Mouse (Mus musculus): ENCODE results near the gene Cd209b.

Gene Cd209b

DNA sequence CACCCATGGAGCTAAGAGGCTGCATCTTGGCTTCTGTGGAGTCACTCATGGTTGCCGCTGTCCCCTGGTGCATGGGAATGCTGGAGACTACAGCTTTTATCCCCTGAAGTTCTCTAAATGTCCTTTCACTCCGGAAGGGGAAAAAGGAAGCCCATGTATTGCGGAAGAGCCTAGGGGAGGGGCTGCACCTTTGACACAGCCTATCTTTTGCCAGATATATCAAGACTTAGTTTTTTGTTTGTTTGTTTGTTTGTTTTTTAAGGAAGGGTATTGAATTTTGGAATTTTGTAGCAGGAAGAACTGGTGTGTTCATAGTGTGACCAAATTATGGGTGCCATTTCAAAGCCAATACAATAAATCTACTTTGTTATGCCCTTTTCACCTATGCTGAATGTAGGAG, at the start of gene Cd209b:
TSS of gene Cd209b (minus strand) at position 101 of the 400 bp plus-strand sequence.
- DNase-seq (ENCODE audit: low spot score), result no peak

DNA sequence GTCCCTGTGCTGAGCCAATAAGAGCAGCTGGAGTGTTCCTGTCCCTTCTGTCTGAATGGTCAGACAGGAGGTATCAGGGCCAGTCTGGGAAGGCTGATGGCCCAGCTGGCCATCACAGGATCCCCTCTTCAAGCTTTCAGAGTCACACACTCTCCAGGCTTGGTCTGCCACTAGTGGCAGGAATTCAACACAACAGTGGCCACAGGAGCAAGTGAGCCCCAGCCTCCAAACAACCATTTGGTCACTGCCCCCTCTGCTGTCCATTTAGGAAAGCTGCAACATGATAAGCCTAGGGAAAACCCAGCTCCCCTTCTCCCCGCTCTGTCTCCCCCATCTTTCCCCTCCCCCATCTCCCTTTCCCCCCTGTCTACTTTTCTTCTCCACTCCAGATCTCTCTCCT, 29.4 kb upstream of the Cd209b start:
- DNase-seq (ENCODE audit: low spot score), result no peak

DNA sequence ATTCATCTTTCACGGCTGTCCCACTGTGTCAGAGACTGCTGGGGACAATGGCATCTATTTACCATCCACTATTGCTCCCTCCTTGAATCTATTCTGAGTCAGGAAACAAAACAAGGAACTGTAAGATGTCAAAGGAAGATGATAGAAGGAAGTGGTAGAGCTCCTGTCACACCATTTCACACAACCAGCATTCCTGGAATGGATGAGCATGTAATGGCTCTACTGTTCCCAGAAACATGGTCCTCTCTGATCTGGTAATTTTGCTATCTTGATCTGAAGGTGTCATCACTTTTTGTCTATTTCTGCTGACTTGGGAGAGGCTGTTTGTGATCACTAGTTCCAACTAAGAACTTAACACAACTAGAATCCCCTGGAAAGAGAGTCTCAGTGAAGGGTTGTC, 28.0 kb upstream of the Cd209b start, which contains the start of gene Cd209c:
TSS of gene Cd209c (minus strand) at position 101 of the 400 bp plus-strand sequence.
- DNase-seq (ENCODE audit: low spot score), result no peak

DNA sequence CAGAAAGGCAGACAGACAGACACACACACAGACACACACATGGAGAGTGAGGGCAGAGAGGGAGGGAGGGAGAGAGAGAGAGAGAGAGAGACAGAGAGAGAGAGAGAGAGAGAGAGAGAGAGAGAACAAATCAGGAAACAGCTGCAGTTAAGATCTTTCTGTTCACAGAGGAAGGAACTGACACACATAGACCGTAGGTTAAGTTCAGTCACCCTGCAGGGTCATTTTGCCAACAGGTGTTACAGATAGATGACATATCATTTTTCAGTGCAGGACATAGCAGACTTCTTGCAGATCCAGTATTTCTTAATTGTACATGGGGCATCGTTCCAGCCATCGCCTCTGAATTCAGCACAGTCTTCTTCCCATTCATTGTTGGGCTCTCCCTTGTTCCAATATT, 13.4 kb upstream of the Cd209b start:
- no peak for DNase-seq (ENCODE audit: low spot score)

DNA sequence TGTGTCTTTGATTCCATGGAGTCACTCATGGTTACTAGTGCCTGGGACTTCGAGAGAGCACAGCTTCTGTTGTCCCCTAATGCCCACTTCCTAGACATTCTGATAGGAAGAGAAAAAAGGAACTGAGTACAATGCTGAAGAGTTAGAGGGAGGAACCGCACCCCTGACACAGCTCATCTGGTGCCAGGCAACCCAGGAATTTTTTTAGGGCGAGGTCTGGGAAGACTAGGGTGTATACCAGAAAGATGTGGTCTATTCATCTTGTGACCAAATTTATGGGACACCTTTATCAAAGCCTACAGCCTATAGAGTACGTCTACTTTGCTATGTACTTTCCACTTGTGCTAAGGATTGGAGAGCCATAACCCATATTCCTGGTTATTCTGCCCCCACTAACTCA, 48.2 kb downstream of the Cd209b start, which contains the start of gene Cd209d:
TSS of gene Cd209d (minus strand) at position 101 of the 400 bp plus-strand sequence.
- DNase-seq (ENCODE audit: low spot score), result no peak

DNA sequence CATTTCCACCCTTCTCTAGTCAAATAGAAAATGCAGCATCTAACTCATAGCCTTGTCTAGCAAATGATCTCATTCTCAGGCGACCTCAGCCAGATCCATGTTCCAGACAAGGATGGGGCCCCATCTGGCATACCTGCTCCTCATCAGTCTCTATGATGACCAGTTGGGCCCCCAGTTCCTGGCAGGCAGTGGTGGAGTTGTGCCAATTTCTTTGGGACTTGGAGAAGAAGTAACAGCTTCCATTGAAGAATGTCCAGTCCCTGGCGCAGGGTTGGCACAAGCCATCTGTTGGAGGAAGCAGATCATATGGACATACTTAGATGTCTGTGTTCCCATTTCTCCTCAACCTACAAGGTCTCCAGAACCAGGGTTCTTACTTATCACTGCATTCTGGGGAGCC, 50.5 kb downstream of the Cd209b start:
- no peak for DNase-seq (ENCODE audit: low spot score)
